ENCODE assay signal across 17 mouse cellular contexts in genomic region chr4:49057916-49058315, GRCm38 (mm10). TPM values are rescaled to one million over a fixed set of nuclear protein-coding genes. Genes with fewer than 3 reads are reported as not detected.
A peak's percentile ranks its signal among the peaks of the same experiment; 100 is the strongest.
DNase-seq lines count a peak whose midpoint lies in the region; ATAC-seq and TF ChIP-seq lines count a peak whose summit lies in the region.
"Had no signal": no experiment of that assay in that cellular context is flagged by ENCODE, and none has a peak within 500 bp of the region (broad histone marks: within the 10 kb centered on the region; RNA-seq: fewer than 3 reads in every experiment).

No protein-coding gene starts in this region.

- WGBS in heart, embryonic 13.5 days, result 62% methylated on average over 2 of the region's 2 CpGs
- WGBS in midbrain, embryonic 11.5 days, result 8% methylated on average over 2 of the region's 2 CpGs
- WGBS in midbrain, postnatal 0 days, result 25% methylated on average over 2 of the region's 2 CpGs
- 13% methylated on average over 2 of the region's 2 CpGs for WGBS in midbrain, embryonic 15.5 days

- H3K9me3 ChIP-seq in heart, embryonic 13.5 days, result no peaks in the 10 kb centered on the region
- H3K9me3 ChIP-seq in midbrain, embryonic 11.5 days (ENCODE audit: control insufficient read depth, low read length), result no peaks in the 10 kb centered on the region
- no peaks in the 10 kb centered on the region for H3K9me3 ChIP-seq in midbrain, postnatal 0 days (ENCODE audit: low read length)
- H3K9me3 ChIP-seq in midbrain, embryonic 15.5 days, result no peaks in the 10 kb centered on the region
- H3K9me3 ChIP-seq: embryonic facial prominence, embryonic 12.5 days; liver, embryonic 13.5 days had no signal

- H3K4me3 ChIP-seq in heart, embryonic 13.5 days, result no peak overlapping the region
- no peak overlapping the region for H3K4me3 ChIP-seq in midbrain, embryonic 11.5 days (ENCODE audit: low read depth, low read length)
- H3K4me3 ChIP-seq in midbrain, postnatal 0 days (ENCODE audit: low read depth, low read length), result no peak overlapping the region
- no peak overlapping the region for H3K4me3 ChIP-seq in midbrain, embryonic 15.5 days
- H3K4me3 ChIP-seq: myocyte had no signal

- peaks cover 45% of the 10 kb centered on the region for H3K27me3 ChIP-seq in heart, embryonic 13.5 days (replicated peaks)
- peaks cover 5% of the 10 kb centered on the region; the same call in 1 of the 2 replicates for H3K27me3 ChIP-seq in midbrain, embryonic 11.5 days (ENCODE audit: control insufficient read depth, insufficient read depth, low read length)
- H3K27me3 ChIP-seq in midbrain, postnatal 0 days (ENCODE audit: insufficient read depth, low read length), result no peaks in the 10 kb centered on the region; the same call in 1 of the 2 replicates
- no peaks in the 10 kb centered on the region for H3K27me3 ChIP-seq in midbrain, embryonic 15.5 days (replicated peaks)

- ATAC-seq in heart, embryonic 13.5 days (ENCODE audit: extremely low read depth, insufficient number of reproducible peaks, low FRiP score, low TSS enrichment), result no peak
- no peak for ATAC-seq in midbrain, embryonic 11.5 days (ENCODE audit: low FRiP score)
- ATAC-seq in midbrain, postnatal 0 days (ENCODE audit: low FRiP score), result no peak
- no peak for ATAC-seq in midbrain, embryonic 15.5 days (replicated peaks)

- no peak for TF ChIP-seq CTCF in midbrain, postnatal 0 days (IDR thresholded peaks at IDR 0.05)

- H3K4me2 ChIP-seq in heart, embryonic 13.5 days, result 0 out of 2 replicates have a peak overlapping the region, but pooled peaks have one; percentile 98
- no peak overlapping the region for H3K4me2 ChIP-seq in midbrain, embryonic 11.5 days
- H3K4me2 ChIP-seq in midbrain, postnatal 0 days (ENCODE audit: low read depth, low read length, poor library complexity, severe bottlenecking), result no peak overlapping the region
- H3K4me2 ChIP-seq in midbrain, embryonic 15.5 days, result peak overlapping the region; percentile 71; the same call in 1 of the 2 replicates

- DNase-seq in heart, adult 18-20 months, result no peak
- peak; percentile 88 for DNase-seq in midbrain, embryonic 11.5 days (ENCODE audit: low spot score, missing footprints)
- no peak for DNase-seq in midbrain, postnatal 0 days (ENCODE audit: low spot score)
- DNase-seq in natural killer cell, adult 2 months (ENCODE audit: low spot score in 2 of 2), result no peak
- no peak for DNase-seq in frontal cortex, postnatal 14 days (ENCODE audit: low spot score in 2 of 2)
- DNase-seq: adrenal gland, postnatal 36 days; heart, postnatal 36 days; layer of hippocampus, adult 9-11 months; liver, embryonic 13.5 days; right cerebral cortex, adult 18-20 months had no signal

- H3K36me3 ChIP-seq in heart, embryonic 13.5 days, result no peaks in the 10 kb centered on the region
- H3K36me3 ChIP-seq in midbrain, embryonic 11.5 days (ENCODE audit: control insufficient read depth, insufficient read depth, low read length), result no peaks in the 10 kb centered on the region
- no peaks in the 10 kb centered on the region for H3K36me3 ChIP-seq in midbrain, postnatal 0 days (ENCODE audit: insufficient read depth, low read length)
- H3K36me3 ChIP-seq in midbrain, embryonic 15.5 days (replicated peaks), result no peaks in the 10 kb centered on the region
- H3K36me3 ChIP-seq: embryonic facial prominence, embryonic 12.5 days; G1E; liver, embryonic 13.5 days had no signal

- H3K4me1 ChIP-seq in heart, embryonic 13.5 days, result peaks cover 27% of the 10 kb centered on the region
- peaks cover 9% of the 10 kb centered on the region for H3K4me1 ChIP-seq in midbrain, embryonic 11.5 days (ENCODE audit: control insufficient read depth, insufficient read depth, low read length)
- peaks cover 11% of the 10 kb centered on the region; the same call in 1 of the 2 replicates for H3K4me1 ChIP-seq in midbrain, postnatal 0 days (ENCODE audit: insufficient read depth, low read length)
- peaks cover 38% of the 10 kb centered on the region for H3K4me1 ChIP-seq in midbrain, embryonic 15.5 days
- H3K4me1 ChIP-seq: embryonic facial prominence, embryonic 12.5 days; liver, embryonic 13.5 days had no signal

- H3K27ac ChIP-seq in heart, embryonic 13.5 days (replicated peaks), result no peak overlapping the region
- H3K27ac ChIP-seq in midbrain, embryonic 11.5 days (ENCODE audit: low read depth, low read length), result no peak overlapping the region
- no peak overlapping the region for H3K27ac ChIP-seq in midbrain, postnatal 0 days (ENCODE audit: low read depth, low read length)
- no peak overlapping the region for H3K27ac ChIP-seq in midbrain, embryonic 15.5 days
- H3K27ac ChIP-seq: embryonic facial prominence, embryonic 12.5 days; liver, embryonic 13.5 days; macrophage had no signal

- no peak overlapping the region for H3K9ac ChIP-seq in heart, embryonic 13.5 days
- H3K9ac ChIP-seq in midbrain, embryonic 11.5 days (ENCODE audit: low read length), result no peak overlapping the region
- H3K9ac ChIP-seq in midbrain, postnatal 0 days (replicated peaks; ENCODE audit: low read length, poor library complexity, severe bottlenecking), result no peak overlapping the region
- no peak overlapping the region for H3K9ac ChIP-seq in midbrain, embryonic 15.5 days
- H3K9ac ChIP-seq: liver, embryonic 13.5 days had no signal

RNA-seq across cellular contexts. Expression of gene Plppr1, which starts 1.2 kb away (rescaled TPM):
- polyA plus RNA-seq in heart, embryonic 13.5 days (2015; fragmentation: Nextera tagmentation; extraction: Ambion mirVana), result 2.3 and 2.8 TPM in 2 replicates
- under 1 TPM in 1 of 2 experiments, not detected in 1; 0.07 TPM for total RNA-seq in heart, adult 18-20 months (2021)
- 11.5 and 12.7 TPM in 2 replicates for polyA plus RNA-seq in midbrain, embryonic 11.5 days (2014; fragmentation: Nextera tagmentation; extraction: Ambion mirVana)
- 41.0 and 51.6 TPM in 2 replicates for total RNA-seq in midbrain, postnatal 0 days (2014; rRNA removed)
- polyA plus RNA-seq in midbrain, postnatal 0 days (2015; fragmentation: Nextera tagmentation; extraction: Ambion mirVana), result 54.6 and 55.1 TPM in 2 replicates
- 55.9 and 57.7 TPM in 2 replicates for polyA plus RNA-seq in midbrain, embryonic 15.5 days (2015; fragmentation: Nextera tagmentation; extraction: Ambion mirVana)
- total RNA-seq: heart, postnatal 36 days had no signal
- polyA plus RNA-seq: C2C12, G1E, macrophage, myocyte had no signal

Comparison
In these comparisons a context has a peak if more than half of its experiments do, and no peak if none do; other contexts are left out.
1. H3K4me2 ChIP-seq: peak in heart, embryonic 13.5 days (single experiment) and midbrain, embryonic 15.5 days (single experiment); none in midbrain, embryonic 11.5 days (single experiment) and midbrain, postnatal 0 days (single experiment).